Mouse (Mus musculus): ENCODE results near the gene Muc20.

Muc20 gene

GRCm38 (mm10) chr16:32797426-32797689 lies at the start of gene Muc20:
Gene Muc20, minus strand, starts transcription at chr16:32797435.
- no peak for DNase-seq

GRCm38 (mm10) chr16:32831501-32831900 lies 34.3 kb upstream of the Muc20 start:
- no peak for DNase-seq

GRCm38 (mm10) chr16:32829104-32829503 lies 31.9 kb upstream of the Muc20 start:
- DNase-seq, result no peak

- DNase-seq, result peak; percentile 20
Observed at GRCm38 (mm10) chr16:32826521-32826920, 29.3 kb upstream of the Muc20 start.

- DNase-seq, result no peak
Observed at GRCm38 (mm10) chr16:32825380-32825779, 28.1 kb upstream of the Muc20 start.

GRCm38 (mm10) chr16:32824061-32824460 lies 26.8 kb upstream of the Muc20 start:
- DNase-seq, result no peak

GRCm38 (mm10) chr16:32823487-32823886 lies 26.3 kb upstream of the Muc20 start:
- no peak for DNase-seq

GRCm38 (mm10) chr16:32822881-32823280 lies 25.6 kb upstream of the Muc20 start:
- DNase-seq, result no peak

GRCm38 (mm10) chr16:32822450-32822827 lies 25.2 kb upstream of the Muc20 start:
- DNase-seq, result peak; percentile 28

- DNase-seq, result peak; percentile 63
Observed at GRCm38 (mm10) chr16:32821772-32822449, 24.7 kb upstream of the Muc20 start.

- no peak for DNase-seq
Observed at GRCm38 (mm10) chr16:32818441-32818840, 21.2 kb upstream of the Muc20 start.

GRCm38 (mm10) chr16:32818036-32818435 lies 20.8 kb upstream of the Muc20 start:
- DNase-seq, result peak; percentile 32

GRCm38 (mm10) chr16:32815160-32815605 lies 17.9 kb upstream of the Muc20 start:
- DNase-seq, result peak; percentile 51

- peak; percentile 51 for DNase-seq
Observed at GRCm38 (mm10) chr16:32814539-32814938, 17.3 kb upstream of the Muc20 start.

GRCm38 (mm10) chr16:32813771-32814170 lies 16.5 kb upstream of the Muc20 start:
- DNase-seq, result no peak

- DNase-seq, result no peak
Observed at GRCm38 (mm10) chr16:32813362-32813761, 16.1 kb upstream of the Muc20 start.

GRCm38 (mm10) chr16:32812888-32813361 lies 15.7 kb upstream of the Muc20 start:
- peak; percentile 93 for DNase-seq

GRCm38 (mm10) chr16:32810321-32810720 lies 13.1 kb upstream of the Muc20 start, which contains the start of gene Smbd1:
Gene Smbd1, minus strand, starts transcription at chr16:32810477.
- DNase-seq, result no peak

- DNase-seq, result peak; percentile 73
Observed at GRCm38 (mm10) chr16:32807408-32808185, 10.4 kb upstream of the Muc20 start.

- DNase-seq, result peak; percentile 31
Observed at GRCm38 (mm10) chr16:32805151-32805550, 7.9 kb upstream of the Muc20 start.

GRCm38 (mm10) chr16:32803901-32804300 lies 6.7 kb upstream of the Muc20 start:
- DNase-seq, result no peak

GRCm38 (mm10) chr16:32803252-32803853 lies 6.1 kb upstream of the Muc20 start:
- DNase-seq, result peak; percentile 88

GRCm38 (mm10) chr16:32796676-32797425 lies 384 bp downstream of the Muc20 start:
- no peak for DNase-seq
